Mouse (Mus musculus) intestine, postnatal 0 days (tissue): ENCODE results near the gene Prm2. TPM values are rescaled to one million over a fixed set of nuclear protein-coding genes. Genes with fewer than 3 reads are reported as not detected.
A peak's percentile ranks its signal among the peaks of the same experiment; 100 is the strongest.

Experiments
- ATAC-seq: fragments of 200-750 bp; cut with Nextera tagmentation; 2 replicates; pipeline ENCODE4 v1.8.0; 2017; ENCODE audit warnings: mild to moderate bottlenecking, moderate TSS enrichment, moderate library complexity
- H3K27ac ChIP-seq: fragments of 300-500 bp; sonication (generic); 2 replicates; pipeline ENCODE4 v1.5.1; 2014; ENCODE audit warnings: mild to moderate bottlenecking, low read depth, low read length, moderate library complexity
- H3K27me3 ChIP-seq: fragments of 300-500 bp; sonication (generic); replicated peaks from 2 replicates; pipeline ENCODE4 v1.6.1; 2014; ENCODE audit warnings: low read length, mixed read lengths; ENCODE audit not compliant: control insufficient read depth, insufficient read depth
- H3K36me3 ChIP-seq: fragments of 300-500 bp; sonication (generic); 2 replicates; pipeline ENCODE4 v1.6.1; 2014; ENCODE audit warnings: mild to moderate bottlenecking, moderate library complexity; ENCODE audit not compliant: control insufficient read depth, insufficient read depth
- H3K4me1 ChIP-seq: fragments of 300-500 bp; sonication (generic); replicated peaks from 2 replicates; pipeline ENCODE4 v1.6.1; 2014; ENCODE audit warnings: antibody characterized with exemption, low read length, mixed read lengths; ENCODE audit not compliant: control insufficient read depth, insufficient read depth
- H3K4me2 ChIP-seq: fragments of 300-500 bp; sonication (generic); replicated peaks from 2 replicates; pipeline ENCODE4 v1.6.1; 2014; ENCODE audit warnings: low read depth, mild to moderate bottlenecking, moderate library complexity
- H3K4me3 ChIP-seq: fragments of 300-500 bp; sonication (generic); 2 replicates; pipeline ENCODE4 v1.5.1; 2014; ENCODE audit warnings: low read depth, low read length
- H3K9ac ChIP-seq: fragments of 300-500 bp; sonication (generic); 2 replicates; pipeline ENCODE4 v1.6.1; 2014; ENCODE audit warnings: mild to moderate bottlenecking, low read depth, low read length
- H3K9me3 ChIP-seq: fragments of 300-500 bp; sonication (generic); 2 replicates; pipeline ENCODE4 v1.6.1; 2016; ENCODE audit warnings: mixed run types; ENCODE audit not compliant: control insufficient read depth
- CTCF ChIP-seq: sonication (generic); IDR thresholded peaks from 2 replicates; pipeline ENCODE4 v1.5.1; 2016; ENCODE audit warnings: low read depth, mild to moderate bottlenecking, control low read depth, antibody characterized with exemption, moderate library complexity
- WGBS: fragments of 180-500 bp; shearing (Covaris S2); extraction: QIAGEN DNeasy Blood & Tissue Kit; methylation state at CpG from one replicate; pipeline ENCODE4 v1.1.7; 2014; 5-methylcytosine and 5-hydroxymethylcytosine counted together
- polyA plus RNA-seq: library from polyadenylated mRNA; unstranded; fragments of >200 nt; fragmentation: Nextera tagmentation; extraction: Ambion mirVana; gene quantifications from 2 replicates; pipeline ENCODE4 v1.2.1, GENCODE M21; 2015

Prm2 gene
- not detected in 2 replicates for polyA plus RNA-seq

- no peak within 1 kb of the TSS for H3K9ac ChIP-seq
- no peak within 1 kb of the TSS for H3K27ac ChIP-seq
- no peaks in the 10 kb centered on the region for H3K4me1 ChIP-seq
- H3K4me3 ChIP-seq = no peak within 1 kb of the TSS
- TF ChIP-seq CTCF = no peak
- H3K4me2 ChIP-seq = no peak within 1 kb of the TSS
- H3K27me3 ChIP-seq = peaks cover 21% of the 10 kb centered on the region; the same call in 1 of the 2 replicates
- WGBS = 68% methylated on average over 6 of the region's 6 CpGs
- H3K9me3 ChIP-seq = no peaks in the 10 kb centered on the region
- no peaks in the 10 kb centered on the region for H3K36me3 ChIP-seq
- no peak for ATAC-seq
Measured at GRCm38 (mm10) chr16:10796034-10796433, at the start of gene Prm2. Prm2 (minus strand) TSS chr16:10796134.

- H3K4me2 ChIP-seq = peak overlapping the region; percentile 51
- no peaks in the 10 kb centered on the region for H3K27me3 ChIP-seq
- WGBS = 57% methylated on average over 6 of the region's 6 CpGs
- H3K27ac ChIP-seq = no peak overlapping the region
- no peaks in the 10 kb centered on the region for H3K9me3 ChIP-seq
- no peak for TF ChIP-seq CTCF
- H3K9ac ChIP-seq = no peak overlapping the region
- no peaks in the 10 kb centered on the region for H3K36me3 ChIP-seq
- no peak overlapping the region; the same call in 1 of the 2 replicates for H3K4me3 ChIP-seq
- ATAC-seq = no peak
- H3K4me1 ChIP-seq = no peaks in the 10 kb centered on the region
Measured at GRCm38 (mm10) chr16:10844319-10844670, 48.4 kb upstream of the Prm2 start.

GRCm38 (mm10) chr16:10843486-10844318, 47.8 kb upstream of the Prm2 start:
- no peak for ATAC-seq
- H3K4me3 ChIP-seq = peak overlapping the region; percentile 7; the same call in 1 of the 2 replicates
- 28% methylated on average over 18 of the region's 18 CpGs for WGBS

GRCm38 (mm10) chr16:10842282-10842855, 46.4 kb upstream of the Prm2 start:
- Histone ChIP-seq H3K9ac (no peak overlapping the region), H3K4me3 (no peak overlapping the region), H3K36me3 (no peaks in the 10 kb centered on the region), H3K4me2 (no peak overlapping the region), H3K27me3 (no peaks in the 10 kb centered on the region), H3K9me3 (no peaks in the 10 kb centered on the region), H3K27ac (no peak overlapping the region), H3K4me1 (0 out of 2 replicates have a peak, but pooled peaks cover 7% of the 10 kb centered on the region)
- no peak for ATAC-seq
- 88% methylated on average over 4 of the region's 4 CpGs for WGBS
- no peak for TF ChIP-seq CTCF

More at GRCm38 (mm10) chr16:10843486-10844318, 47.8 kb upstream of the Prm2 start:
- Histone ChIP-seq H3K4me1 (no peaks in the 10 kb centered on the region), H3K27ac (no peak overlapping the region), H3K27me3 (no peaks in the 10 kb centered on the region), H3K9ac (0 out of 2 replicates have a peak overlapping the region, but pooled peaks have one; percentile 22), H3K36me3 (no peaks in the 10 kb centered on the region), H3K4me2 (peak overlapping the region; percentile 51), H3K9me3 (no peaks in the 10 kb centered on the region)
- no peak for TF ChIP-seq CTCF

DNA sequence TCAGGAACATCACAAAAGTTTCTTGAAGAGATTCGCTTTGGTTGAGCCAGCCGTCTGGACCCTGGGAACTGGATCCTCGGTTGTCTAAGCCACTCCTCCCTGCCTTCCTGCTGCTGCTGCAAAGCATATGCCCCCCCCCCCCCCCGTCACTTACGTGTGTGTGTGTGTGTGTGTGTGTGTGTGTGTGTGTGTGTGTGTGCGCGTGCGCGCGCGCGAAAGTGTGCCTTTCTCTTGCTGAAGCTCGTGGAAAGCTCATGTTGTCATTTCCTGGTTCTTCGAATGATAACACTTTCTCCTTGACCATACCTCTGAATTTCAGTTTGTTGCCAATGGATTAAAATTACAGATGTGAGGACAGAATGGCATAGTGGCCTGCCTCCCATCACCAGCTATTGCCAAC, 44.1 kb upstream of the Prm2 start:
- no peak for TF ChIP-seq CTCF
- Histone ChIP-seq H3K9ac (no peak overlapping the region), H3K36me3 (no peaks in the 10 kb centered on the region), H3K4me2 (no peak overlapping the region), H3K4me1 (0 out of 2 replicates have a peak, but pooled peaks cover 7% of the 10 kb centered on the region), H3K4me3 (no peak overlapping the region), H3K27me3 (no peaks in the 10 kb centered on the region), H3K9me3 (no peaks in the 10 kb centered on the region), H3K27ac (no peak overlapping the region)
- ATAC-seq = no peak
- WGBS = 85% methylated on average over 12 of the region's 14 CpGs

DNA sequence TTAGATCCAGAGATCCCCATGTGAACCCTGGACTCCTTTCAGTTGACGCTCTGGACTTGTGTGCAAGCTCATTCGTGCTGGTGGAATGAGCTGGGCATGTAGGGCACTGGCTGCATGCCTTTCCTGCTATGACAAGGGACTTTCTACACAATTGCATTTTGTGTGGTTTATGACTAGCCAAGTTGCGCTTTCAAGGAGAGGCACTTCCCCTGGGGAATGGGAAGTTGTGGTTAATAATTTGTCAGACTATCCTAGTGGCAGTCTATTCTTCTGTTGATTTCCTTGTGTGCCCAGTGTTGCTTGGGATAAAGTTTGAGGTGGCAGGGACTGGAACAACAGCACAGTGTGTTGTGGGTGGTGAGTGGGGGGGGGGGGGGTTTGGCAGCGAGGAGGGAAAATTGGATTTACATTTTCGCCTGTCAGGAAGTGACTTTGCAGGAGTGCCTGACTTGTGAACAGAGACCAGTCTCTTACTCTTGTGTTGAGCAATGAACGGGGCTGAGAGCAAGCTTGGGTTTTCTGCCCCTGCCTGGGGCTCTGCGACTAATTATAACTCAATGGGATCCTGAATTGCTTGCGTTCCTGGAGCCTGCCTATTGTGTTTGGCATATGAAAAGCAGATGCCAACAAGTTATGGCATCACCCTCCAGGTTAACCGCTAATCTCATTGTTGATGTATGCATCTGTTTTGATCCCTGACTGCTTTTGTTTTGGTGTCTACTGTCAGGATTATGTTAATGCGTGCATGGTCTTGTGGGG, 42.7 kb upstream of the Prm2 start:
- no peak for TF ChIP-seq CTCF
- 0 out of 2 replicates have a peak overlapping the region, but pooled peaks have one; percentile 3 for H3K9ac ChIP-seq
- H3K9me3 ChIP-seq = no peaks in the 10 kb centered on the region
- ATAC-seq = peak; percentile 71
- peak overlapping the region; percentile 16; the same call in 1 of the 2 replicates for H3K27ac ChIP-seq
- 0 out of 2 replicates have a peak overlapping the region, but pooled peaks have one; percentile 6 for H3K4me2 ChIP-seq
- H3K4me1 ChIP-seq = 0 out of 2 replicates have a peak, but pooled peaks cover 7% of the 10 kb centered on the region
- H3K4me3 ChIP-seq = no peak overlapping the region
- H3K36me3 ChIP-seq = no peaks in the 10 kb centered on the region
- no peaks in the 10 kb centered on the region for H3K27me3 ChIP-seq
- 32% methylated on average over 10 of the region's 10 CpGs for WGBS
